Mouse (Mus musculus): ENCODE results near the gene Ryr1. TPM values are rescaled to one million over a fixed set of nuclear protein-coding genes. Genes with fewer than 3 reads are reported as not detected.
A peak's percentile ranks its signal among the peaks of the same experiment; 100 is the strongest.

Ryr1 gene
- polyA plus RNA-seq, 2 experiments from 2014 or later = 0.05 TPM; not detected in 1

GRCm38 (mm10) chr7:29032685-29033084, 92.3 kb downstream of the Ryr1 start:
- no peak for ATAC-seq

DNA sequence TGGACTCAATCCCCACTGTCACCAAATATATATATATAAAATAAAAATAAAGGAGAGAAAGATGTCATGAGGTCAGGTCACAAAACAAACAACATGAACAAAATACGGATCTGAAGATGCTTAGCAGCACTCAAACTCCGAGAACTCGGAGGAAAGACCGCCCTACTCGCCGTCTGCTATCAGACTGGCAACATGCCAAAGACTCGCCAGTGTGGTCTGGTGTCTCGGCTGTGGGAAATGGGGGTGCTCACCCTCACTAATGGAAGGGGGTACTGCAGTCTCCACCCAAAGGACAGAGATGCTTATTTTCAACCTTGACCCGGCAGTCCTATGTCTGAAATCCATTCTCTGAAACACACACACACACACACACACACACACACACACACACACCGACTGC, 93.3 kb downstream of the Ryr1 start:
- ATAC-seq = no peak

DNA sequence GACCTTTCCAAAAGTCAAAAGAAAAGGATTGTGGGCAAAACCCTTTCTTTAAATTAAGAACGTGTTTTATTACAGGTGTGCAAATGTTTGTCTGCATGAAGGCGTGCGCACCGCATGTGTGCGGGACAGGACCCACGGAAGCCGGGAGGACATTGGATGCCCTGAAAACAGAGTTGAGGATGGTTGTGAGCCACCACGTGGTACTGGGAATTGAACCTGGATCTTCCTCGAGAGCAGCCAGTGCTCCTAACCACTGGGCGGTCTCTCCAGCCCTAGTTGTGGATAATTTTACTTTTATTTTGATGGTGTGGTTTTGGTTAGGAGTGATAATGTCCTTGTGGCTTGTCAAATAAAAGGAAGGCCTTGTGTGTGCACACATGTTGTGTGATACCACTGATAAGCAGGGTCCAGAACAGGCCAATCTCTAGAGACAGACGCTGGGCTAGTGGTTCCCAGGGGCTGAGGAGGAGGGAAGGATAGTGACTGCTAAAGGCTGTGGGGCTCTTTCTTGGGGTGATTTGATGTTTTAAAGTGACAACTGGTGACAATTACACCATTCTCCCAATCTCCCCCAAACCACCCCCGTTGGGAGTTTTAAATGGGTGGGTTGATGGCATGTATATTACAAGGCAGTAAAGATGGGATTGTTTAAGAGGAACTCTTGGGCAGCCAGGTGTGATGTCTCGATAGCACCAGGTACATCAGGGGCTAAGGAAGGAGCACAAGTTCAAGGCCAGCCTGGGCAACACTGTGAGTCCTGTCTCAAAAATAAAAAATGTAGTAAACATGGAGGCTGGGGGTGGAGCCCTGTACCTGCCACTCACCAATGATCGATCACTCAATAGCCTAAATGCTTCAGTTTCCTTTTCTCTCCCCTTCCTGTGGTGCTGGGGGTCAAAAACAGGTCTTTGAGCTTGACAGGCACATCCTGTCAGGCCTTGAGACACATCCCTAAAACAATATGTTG, 95.0 kb downstream of the Ryr1 start:
- ATAC-seq = no peak

DNA sequence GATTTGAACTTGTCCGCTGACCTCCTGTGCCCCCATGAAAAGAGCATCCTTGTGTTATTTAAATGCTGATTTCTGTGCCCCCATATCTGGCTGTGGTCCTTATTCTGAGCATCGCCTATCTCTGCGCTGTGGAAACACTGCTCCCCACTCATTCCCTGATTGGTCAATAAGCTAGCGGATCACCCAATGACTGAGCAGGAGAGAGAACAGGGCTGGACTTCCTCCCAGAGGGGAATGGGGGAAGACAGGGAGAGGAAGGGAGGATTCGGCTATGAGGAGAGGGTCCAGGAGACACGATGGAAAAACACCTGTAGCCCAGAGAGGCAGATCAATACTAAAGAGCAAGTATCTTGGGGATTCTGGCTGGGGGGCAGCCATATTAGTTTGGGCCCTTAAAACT, 96.2 kb downstream of the Ryr1 start:
- no peak for ATAC-seq

- no peak for ATAC-seq
Measured at GRCm38 (mm10) chr7:29026811-29027210, 98.2 kb downstream of the Ryr1 start.

GRCm38 (mm10) chr7:29026195-29026594, 98.8 kb downstream of the Ryr1 start:
- peak; percentile 53 for ATAC-seq

DNA sequence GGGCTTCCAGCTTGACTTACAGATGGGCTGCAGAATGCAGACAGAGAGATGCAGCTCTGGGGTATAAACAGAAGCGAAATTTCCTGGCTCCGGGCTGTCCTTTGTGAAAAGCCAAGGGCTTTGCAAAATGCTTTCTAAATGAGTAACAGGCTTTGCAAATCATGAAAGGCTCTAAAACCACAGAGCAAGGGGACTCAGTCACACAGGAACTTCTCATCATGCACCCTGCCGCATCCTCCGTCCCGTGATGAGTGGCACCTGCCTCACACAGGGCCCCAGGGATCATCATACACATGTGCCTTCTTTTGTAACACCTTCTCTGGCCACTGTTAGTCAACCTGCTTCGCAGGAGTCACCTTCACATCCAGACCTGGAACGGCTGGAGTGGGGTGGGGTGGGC, 99.4 kb downstream of the Ryr1 start:
- peak; percentile 92 for ATAC-seq

DNA sequence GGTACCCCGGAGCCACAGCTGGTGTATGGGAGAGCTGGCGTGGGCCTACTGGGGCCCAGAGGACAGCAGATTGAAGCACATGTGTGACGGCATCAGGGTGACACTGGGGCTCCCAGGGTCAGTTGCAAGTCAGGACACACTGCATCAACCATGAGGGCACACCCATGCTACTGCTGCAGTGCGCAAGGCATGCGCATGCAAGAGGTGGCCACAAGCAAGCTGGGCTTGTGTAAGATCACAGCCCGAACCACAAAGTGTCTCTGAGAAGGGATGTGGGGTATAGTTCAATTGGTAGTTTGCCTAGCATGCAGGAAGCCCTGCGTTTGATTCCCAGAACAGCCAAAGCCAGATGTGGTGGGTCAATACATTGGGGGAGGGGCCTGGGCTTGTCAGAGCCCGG, 101.5 kb downstream of the Ryr1 start:
- no peak for ATAC-seq

GRCm38 (mm10) chr7:29022479-29022878, 102.5 kb downstream of the Ryr1 start:
- no peak for ATAC-seq

DNA sequence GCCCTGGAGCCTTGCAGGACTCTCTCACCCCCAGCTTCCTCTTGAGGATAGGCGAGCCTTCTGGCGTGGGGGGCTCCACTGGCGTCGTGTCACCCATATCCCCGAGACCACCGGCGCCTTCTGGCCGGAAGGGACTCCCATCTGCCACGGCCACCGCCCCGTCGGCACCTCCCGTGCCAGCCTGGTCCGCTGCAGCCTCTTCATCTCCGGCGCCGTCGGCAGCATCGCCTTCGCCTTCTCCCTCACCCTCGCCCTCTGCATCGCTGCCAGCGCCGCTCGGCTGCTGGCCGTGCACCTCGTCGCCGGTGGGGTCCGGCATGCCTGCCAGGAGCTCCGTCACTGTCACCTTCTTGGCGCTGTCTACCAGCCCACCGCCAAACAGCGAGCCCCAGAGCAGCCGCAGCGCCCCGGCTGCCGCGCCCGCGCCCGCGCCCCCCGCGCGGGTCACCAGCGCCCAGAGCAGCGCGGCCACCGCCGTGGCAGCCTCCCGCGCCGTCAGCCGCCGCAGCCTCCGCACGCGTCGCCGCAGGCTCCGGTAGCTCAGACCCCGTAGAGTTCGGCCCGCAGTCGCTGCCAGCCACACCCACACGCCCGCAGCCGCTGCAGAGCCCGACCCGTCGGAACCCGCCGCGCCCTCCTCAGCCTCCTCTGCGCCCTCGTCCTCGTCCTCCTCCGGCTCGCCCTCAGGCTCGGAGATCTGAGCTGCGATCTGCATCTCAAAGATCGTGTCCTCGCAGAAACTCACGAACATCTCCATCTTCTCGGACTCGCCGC, 105.3 kb downstream of the Ryr1 start:
- no peak for ATAC-seq

DNA sequence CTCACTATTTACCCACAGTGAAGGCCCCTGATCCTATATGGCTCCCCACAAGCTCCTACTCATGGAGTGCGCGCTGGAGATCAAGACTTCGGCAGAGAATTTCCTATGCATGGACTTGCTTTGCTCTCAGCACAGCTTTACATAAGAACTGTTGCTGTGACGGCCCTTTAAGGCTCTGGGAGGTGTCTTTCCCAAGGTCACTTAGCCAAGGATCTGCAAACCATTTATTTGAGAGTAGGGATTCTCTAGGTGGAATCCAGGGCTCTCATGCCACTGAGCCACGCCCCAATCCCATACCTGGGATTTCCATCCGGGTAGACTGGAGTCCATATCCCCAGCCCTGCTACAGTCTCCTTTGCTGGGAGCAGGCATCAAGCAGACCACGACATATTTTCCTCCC, 107.8 kb downstream of the Ryr1 start:
- no peak for ATAC-seq

- no peak for ATAC-seq
Measured at GRCm38 (mm10) chr7:29016440-29016839, 108.5 kb downstream of the Ryr1 start.

- ATAC-seq = no peak
Measured at GRCm38 (mm10) chr7:29014984-29015383, 110.0 kb downstream of the Ryr1 start.

GRCm38 (mm10) chr7:29008714-29009113, 116.3 kb downstream of the Ryr1 start:
- no peak for ATAC-seq

DNA sequence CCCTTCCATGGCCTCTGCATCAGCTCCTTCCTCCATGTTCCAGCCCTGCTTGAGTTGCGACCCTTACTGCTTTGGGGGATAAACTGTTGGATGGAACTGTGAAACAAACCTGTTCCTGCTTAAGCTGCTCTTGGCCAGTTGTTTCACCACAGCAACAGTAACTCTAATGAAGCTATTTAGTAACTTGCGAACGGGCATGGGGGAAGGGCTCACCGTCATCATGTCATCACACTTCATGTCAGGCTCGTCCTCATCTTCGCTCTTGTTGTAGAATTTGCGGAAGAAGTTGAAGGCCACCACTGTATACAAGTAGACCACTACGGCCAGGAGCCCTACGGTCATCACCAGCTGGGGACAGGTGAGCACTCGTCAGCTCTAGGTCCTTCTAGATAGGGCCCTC, 116.8 kb downstream of the Ryr1 start:
- no peak for ATAC-seq

GRCm38 (mm10) chr7:29007224-29008101, 117.5 kb downstream of the Ryr1 start:
- ATAC-seq = no peak

DNA sequence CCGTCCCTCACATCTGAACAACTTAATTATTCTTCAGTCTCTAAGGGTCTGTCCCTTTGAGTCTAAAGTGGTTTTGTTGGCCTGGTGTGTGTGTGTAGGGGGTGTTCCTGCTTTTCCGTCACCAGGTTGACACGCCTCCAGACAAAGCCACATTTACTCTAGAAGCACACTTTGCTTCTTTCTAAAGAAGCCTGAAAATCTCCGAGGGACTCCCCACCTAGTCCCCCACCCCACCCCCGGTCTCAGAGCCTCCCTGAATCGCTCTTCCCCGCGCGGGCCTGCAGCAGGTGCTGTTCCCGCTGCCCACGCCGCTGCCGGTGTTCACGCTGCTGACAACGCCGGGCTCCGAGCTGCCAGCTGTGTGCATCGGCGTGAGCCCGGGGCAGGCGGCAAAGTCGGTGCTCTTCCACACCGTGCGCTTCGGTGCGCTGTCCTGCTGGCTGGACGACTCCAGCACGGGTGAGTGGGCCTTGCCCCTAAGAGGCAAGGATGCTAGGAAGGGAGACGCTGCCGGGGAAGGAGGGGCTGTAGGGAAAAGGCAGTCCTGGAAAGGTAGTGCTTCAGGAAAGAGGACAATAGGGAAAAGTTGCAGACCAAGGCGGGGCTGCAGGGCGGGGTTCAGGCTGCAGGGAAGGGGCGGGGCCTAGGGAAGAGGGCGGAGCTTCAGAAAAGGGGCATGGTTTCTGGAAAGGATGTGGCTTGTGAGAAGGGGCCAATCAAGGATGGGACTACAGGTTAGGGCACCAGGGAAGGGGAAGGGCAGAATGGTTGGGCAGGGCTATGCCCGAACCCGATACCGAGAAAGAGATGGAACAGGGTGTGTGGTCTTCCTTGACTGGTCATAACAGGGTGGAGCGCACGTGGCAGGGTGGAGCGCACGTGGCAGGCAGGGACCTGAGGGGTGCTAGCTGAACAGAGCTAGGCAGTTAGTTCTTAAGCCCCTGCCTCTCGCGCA, 124.1 kb downstream of the Ryr1 start:
- peak; percentile 86 for ATAC-seq

DNA sequence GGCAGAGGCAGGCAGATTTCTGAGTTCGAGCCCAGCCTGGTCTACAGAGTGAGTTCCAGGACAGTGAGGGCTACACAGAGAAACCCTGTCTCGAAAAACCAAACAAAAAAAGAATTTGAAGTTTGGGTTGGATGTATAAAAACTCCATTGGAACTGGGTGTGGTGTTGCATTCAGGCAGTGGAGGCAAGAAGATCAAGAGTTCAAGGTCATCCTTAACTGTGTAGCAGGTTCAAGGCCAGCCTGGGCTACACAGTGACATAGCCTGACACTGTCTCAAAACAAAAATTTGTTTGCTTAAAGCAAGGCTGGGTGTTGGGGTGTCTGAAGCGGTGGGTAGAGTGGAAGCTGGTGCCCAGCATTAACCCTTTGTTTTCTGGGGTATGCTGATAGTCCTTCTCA, 131.6 kb downstream of the Ryr1 start:
- no peak for ATAC-seq

GRCm38 (mm10) chr7:28992997-28993396, 132.0 kb downstream of the Ryr1 start:
- no peak for ATAC-seq

DNA sequence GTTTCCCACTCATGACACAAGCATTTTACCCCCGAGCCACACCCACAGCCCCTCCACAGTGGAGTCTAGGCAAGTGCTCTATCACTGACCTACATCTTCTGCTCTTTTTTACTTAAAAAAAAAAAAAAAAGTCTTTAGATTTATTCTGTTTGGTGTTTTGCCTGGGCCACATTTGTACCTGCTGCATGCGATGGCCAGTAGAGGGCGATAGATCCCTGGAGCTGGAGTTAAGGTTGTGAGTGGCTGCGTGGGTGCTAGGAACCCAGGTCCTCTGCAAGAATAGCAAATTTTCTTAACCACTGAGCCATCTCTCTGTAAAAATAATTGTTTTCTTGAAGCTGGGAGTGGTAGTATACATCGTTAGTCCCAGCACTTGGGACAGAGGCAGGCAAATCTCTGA, 133.4 kb downstream of the Ryr1 start:
- ATAC-seq = no peak

DNA sequence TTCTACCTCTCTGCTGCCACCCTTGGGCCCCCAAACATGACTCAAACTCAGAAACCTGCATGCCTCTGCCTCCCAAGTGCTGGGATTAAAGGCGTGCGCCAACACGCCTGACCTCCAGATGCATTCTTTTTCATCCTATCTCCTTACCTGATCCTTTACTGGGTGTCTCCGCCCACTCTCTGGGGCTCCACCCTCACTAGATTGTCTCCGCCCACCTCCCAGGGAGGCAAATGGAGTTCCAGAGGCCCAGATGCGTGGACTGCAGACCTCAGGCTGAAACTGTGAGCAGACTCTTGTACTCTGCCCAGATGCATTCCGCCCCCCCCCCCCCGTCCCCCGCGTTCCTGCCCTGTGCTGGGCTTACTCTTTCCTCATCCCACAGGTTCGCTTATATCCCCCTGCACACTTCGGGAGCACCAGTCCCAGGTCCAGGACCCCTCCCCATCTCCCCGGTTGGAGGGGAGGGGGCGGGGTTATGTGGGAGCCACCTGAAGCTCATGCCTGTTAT, 134.2 kb downstream of the Ryr1 start:
- no peak for ATAC-seq
